Comparison of ENCODE assay signal across 36 mouse cellular contexts in the genomic region with DNA sequence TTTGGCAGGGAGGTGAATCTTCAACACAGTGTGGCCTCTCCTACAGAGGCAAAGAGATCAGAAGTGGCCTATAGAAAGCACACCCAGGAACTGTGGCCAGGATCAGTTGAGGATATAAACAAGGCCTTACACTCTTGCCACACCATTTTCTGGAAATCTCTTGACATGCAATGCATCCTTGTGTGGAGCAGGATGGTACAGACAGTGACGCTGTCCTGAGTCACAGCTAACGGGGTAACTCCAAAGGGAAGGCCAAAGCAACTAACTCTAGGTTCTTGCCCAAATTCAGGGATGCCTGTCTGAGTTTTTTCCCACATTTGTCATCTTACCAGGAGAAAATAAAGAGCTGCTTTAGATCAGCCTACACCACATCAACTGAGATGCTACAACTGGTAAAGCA. TPM values are rescaled to one million over a fixed set of nuclear protein-coding genes. Genes with fewer than 3 reads are reported as not detected.
"Had no signal": no experiment of that assay in that cellular context is flagged by ENCODE, and none has a peak within 500 bp of the region (broad histone marks: within the 10 kb centered on the region; RNA-seq: fewer than 3 reads in every experiment).

No protein-coding gene starts in this region.

- DNase-seq: gastrocnemius, adult 2 months; gastrocnemius, postnatal 10 days; gastrocnemius, postnatal 25 days; heart, adult 18-20 months; heart, postnatal 10 days; heart, postnatal 4 days; kidney, adult 18-20 months; kidney, adult 8-10 months; kidney, postnatal 10 days; kidney, postnatal 25 days; kidney, postnatal 4 days; liver; liver, embryonic 13.5 days had no signal

- ATAC-seq: hindbrain, embryonic 16.5 days; inflammation-experienced regulatory T-cells, adult 6 months; intestine, embryonic 15.5 days; intestine, postnatal 0 days had no signal

- H3K4me1 ChIP-seq: heart, embryonic 10.5 days; heart, embryonic 12.5 days; hindbrain, embryonic 10.5 days; hindbrain, embryonic 12.5 days; intestine, embryonic 15.5 days; limb, embryonic 10.5 days; limb, embryonic 12.5 days; liver, embryonic 13.5 days; liver, embryonic 15.5 days had no signal

- H3K9me3 ChIP-seq: heart, embryonic 10.5 days; heart, embryonic 12.5 days; hindbrain, embryonic 10.5 days; hindbrain, embryonic 12.5 days; intestine, embryonic 15.5 days; limb, embryonic 10.5 days; limb, embryonic 12.5 days; liver, embryonic 13.5 days; liver, embryonic 15.5 days had no signal

- H3K9ac ChIP-seq: heart, embryonic 12.5 days; hindbrain, embryonic 12.5 days; hindbrain, embryonic 14.5 days; intestine, embryonic 15.5 days; limb, embryonic 12.5 days; liver, embryonic 13.5 days; liver, embryonic 15.5 days had no signal

- H3K27ac ChIP-seq: gastrocnemius, adult 2 months; heart, embryonic 10.5 days; hindbrain, embryonic 10.5 days; hindbrain, embryonic 12.5 days; hindbrain, embryonic 14.5 days; intestine, embryonic 15.5 days; layer of hippocampus, adult 2 months; left cerebral cortex, adult 2 months; limb, embryonic 10.5 days; limb, embryonic 12.5 days; liver, embryonic 13.5 days; liver, embryonic 15.5 days had no signal

- H3K4me3 ChIP-seq: gastrocnemius, adult 2 months; heart, embryonic 10.5 days; heart, embryonic 12.5 days; hindbrain, embryonic 10.5 days; hindbrain, embryonic 12.5 days; intestine, embryonic 15.5 days; layer of hippocampus, adult 2 months; left cerebral cortex, adult 2 months; limb, embryonic 10.5 days; limb, embryonic 12.5 days; liver, embryonic 13.5 days; liver, embryonic 15.5 days had no signal

- H3K27me3 ChIP-seq: heart, embryonic 12.5 days; hindbrain, embryonic 12.5 days; intestine, embryonic 15.5 days; limb, embryonic 12.5 days; liver, embryonic 13.5 days; liver, embryonic 15.5 days had no signal

- H3K4me2 ChIP-seq: heart, embryonic 12.5 days; hindbrain, embryonic 12.5 days; hindbrain, embryonic 14.5 days; intestine, embryonic 15.5 days; limb, embryonic 12.5 days; liver, embryonic 11.5 days; liver, embryonic 13.5 days; liver, embryonic 15.5 days had no signal

RNA-seq across cellular contexts. Expression of a gene that starts 56.6 kb away (rescaled TPM):
- total RNA-seq: gastrocnemius, adult 2 months; gastrocnemius, postnatal 25 days; gastrocnemius, postnatal 4 days; granulocyte monocyte progenitor cell, adult 5-6 weeks; heart, adult 18-20 months; heart, adult 8-10 months; heart, postnatal 10 days; heart, postnatal 25 days; heart, postnatal 4 days had no signal
- polyA plus RNA-seq: heart, embryonic 12.5 days; heart, embryonic 14.5 days; heart, embryonic 16.5 days; inflammation-experienced regulatory T-cells, adult 6 months; intestine, embryonic 15.5 days; intestine, postnatal 0 days; kidney, embryonic 14.5 days; kidney, embryonic 16.5 days; limb, embryonic 10.5 days; limb, embryonic 12.5 days; liver, embryonic 11.5 days; liver, embryonic 13.5 days; liver, embryonic 15.5 days had no signal
